Mouse (Mus musculus): ENCODE results near the gene C87436.
A peak's percentile ranks its signal among the peaks of the same experiment; 100 is the strongest.

Gene C87436

GRCm38 (mm10) chr6:86438272-86439118 is at the start of gene C87436:
TSS of gene C87436 (plus strand) at chr6:86438374.
- Histone ChIP-seq H3K27me3 (ENCODE audit: insufficient read depth, low read length) (no peaks in the 10 kb centered on the region), H3K9me3 (ENCODE audit: low read length) (no peaks in the 10 kb centered on the region), H3K36me3 (ENCODE audit: insufficient read depth, low read length) (peaks cover 63% of the 10 kb centered on the region), H3K4me1 (replicated peaks; ENCODE audit: low read depth, low read length) (peaks cover 18% of the 10 kb centered on the region), H3K4me3 (replicated peaks; ENCODE audit: low read length) (peak within 1 kb of the TSS; percentile 98)
- no peak for TF ChIP-seq POU5F1 (IDR thresholded peaks at IDR 0.05; ENCODE audit: borderline replicate concordance, low read length)
- TF ChIP-seq NANOG (IDR thresholded peaks at IDR 0.05; ENCODE audit: borderline replicate concordance, low read length), result no peak
- TF ChIP-seq CTCF (conservative IDR thresholded peaks at IDR 0.05; ENCODE audit: low read length), result peak; percentile 37

DNA sequence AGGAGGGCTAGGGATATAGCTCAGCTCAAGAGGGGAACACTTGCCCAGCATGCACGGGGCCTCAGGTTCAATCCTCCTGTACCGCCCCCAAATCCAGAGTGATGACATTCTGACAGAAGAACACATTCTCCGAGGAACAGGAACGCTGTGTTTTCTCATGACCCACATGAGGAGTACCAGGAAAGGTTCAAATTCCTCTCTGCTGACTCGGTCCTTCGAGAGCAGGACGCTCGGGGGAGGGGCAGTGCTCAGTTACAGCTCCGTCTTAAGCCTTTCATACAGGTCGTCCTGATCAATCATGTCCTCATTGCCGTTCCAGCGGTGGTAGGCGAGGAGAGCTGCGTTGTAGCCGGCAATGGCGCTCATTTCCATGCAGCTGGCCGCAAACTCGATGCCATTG is 49.7 kb upstream of the C87436 start:
- H3K36me3 ChIP-seq (ENCODE audit: insufficient read depth, low read length), result peaks cover 65% of the 10 kb centered on the region

GRCm38 (mm10) chr6:86391326-86391725 is 46.8 kb upstream of the C87436 start:
- peaks cover 26% of the 10 kb centered on the region for H3K4me1 ChIP-seq (replicated peaks; ENCODE audit: low read depth, low read length)
- no peaks in the 10 kb centered on the region for H3K27me3 ChIP-seq (ENCODE audit: insufficient read depth, low read length)
- TF ChIP-seq NANOG (IDR thresholded peaks at IDR 0.05; ENCODE audit: borderline replicate concordance, low read length), result no peak
- no peak for TF ChIP-seq POU5F1 (IDR thresholded peaks at IDR 0.05; ENCODE audit: borderline replicate concordance, low read length)
- TF ChIP-seq CTCF (conservative IDR thresholded peaks at IDR 0.05; ENCODE audit: low read length), result no peak
- H3K4me3 ChIP-seq (replicated peaks; ENCODE audit: low read length), result 0 out of 2 replicates have a peak overlapping the region, but pooled peaks have one; percentile 13
- H3K9me3 ChIP-seq (ENCODE audit: low read length), result no peaks in the 10 kb centered on the region
- peaks cover 74% of the 10 kb centered on the region for H3K36me3 ChIP-seq (ENCODE audit: insufficient read depth, low read length)

More for the DNA sequence above, 49.7 kb upstream of the C87436 start:
- no peaks in the 10 kb centered on the region for H3K9me3 ChIP-seq (ENCODE audit: low read length)
- no peaks in the 10 kb centered on the region for H3K27me3 ChIP-seq (ENCODE audit: insufficient read depth, low read length)
- peaks cover 13% of the 10 kb centered on the region for H3K4me1 ChIP-seq (replicated peaks; ENCODE audit: low read depth, low read length)
- no peak overlapping the region; the same call in 1 of the 2 replicates for H3K4me3 ChIP-seq (replicated peaks; ENCODE audit: low read length)
- TF ChIP-seq NANOG (IDR thresholded peaks at IDR 0.05; ENCODE audit: borderline replicate concordance, low read length) (no peak), CTCF (conservative IDR thresholded peaks at IDR 0.05; ENCODE audit: low read length) (no peak), POU5F1 (IDR thresholded peaks at IDR 0.05; ENCODE audit: borderline replicate concordance, low read length) (no peak)

DNA sequence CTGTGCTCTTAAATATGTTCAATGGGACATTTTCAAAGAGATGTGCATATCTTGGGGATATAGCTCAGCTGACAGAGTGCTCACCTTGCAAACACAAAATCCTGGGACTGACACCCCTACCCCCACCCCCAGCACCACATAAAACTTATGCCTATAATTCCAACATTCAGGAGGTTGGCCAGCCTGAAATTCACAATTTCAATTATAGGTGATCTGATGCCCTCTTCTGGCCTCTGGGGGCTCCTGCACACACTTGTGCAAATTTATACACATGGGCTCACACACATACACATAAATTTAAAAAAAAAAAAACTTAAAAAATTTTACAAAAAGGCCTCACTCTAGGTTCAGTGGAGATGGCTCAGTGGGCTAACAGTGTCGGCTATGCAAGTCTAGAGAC is 45.0 kb upstream of the C87436 start:
- Histone ChIP-seq H3K4me1 (replicated peaks; ENCODE audit: low read depth, low read length) (peaks cover 36% of the 10 kb centered on the region), H3K9me3 (ENCODE audit: low read length) (no peaks in the 10 kb centered on the region), H3K27me3 (ENCODE audit: insufficient read depth, low read length) (peaks cover 6% of the 10 kb centered on the region), H3K36me3 (ENCODE audit: insufficient read depth, low read length) (peaks cover 57% of the 10 kb centered on the region), H3K4me3 (replicated peaks; ENCODE audit: low read length) (no peak overlapping the region)
- TF ChIP-seq CTCF (conservative IDR thresholded peaks at IDR 0.05; ENCODE audit: low read length), result no peak; the same call in 1 of the 2 replicates
- no peak for TF ChIP-seq NANOG (IDR thresholded peaks at IDR 0.05; ENCODE audit: borderline replicate concordance, low read length)
- TF ChIP-seq POU5F1 (IDR thresholded peaks at IDR 0.05; ENCODE audit: borderline replicate concordance, low read length), result no peak

DNA sequence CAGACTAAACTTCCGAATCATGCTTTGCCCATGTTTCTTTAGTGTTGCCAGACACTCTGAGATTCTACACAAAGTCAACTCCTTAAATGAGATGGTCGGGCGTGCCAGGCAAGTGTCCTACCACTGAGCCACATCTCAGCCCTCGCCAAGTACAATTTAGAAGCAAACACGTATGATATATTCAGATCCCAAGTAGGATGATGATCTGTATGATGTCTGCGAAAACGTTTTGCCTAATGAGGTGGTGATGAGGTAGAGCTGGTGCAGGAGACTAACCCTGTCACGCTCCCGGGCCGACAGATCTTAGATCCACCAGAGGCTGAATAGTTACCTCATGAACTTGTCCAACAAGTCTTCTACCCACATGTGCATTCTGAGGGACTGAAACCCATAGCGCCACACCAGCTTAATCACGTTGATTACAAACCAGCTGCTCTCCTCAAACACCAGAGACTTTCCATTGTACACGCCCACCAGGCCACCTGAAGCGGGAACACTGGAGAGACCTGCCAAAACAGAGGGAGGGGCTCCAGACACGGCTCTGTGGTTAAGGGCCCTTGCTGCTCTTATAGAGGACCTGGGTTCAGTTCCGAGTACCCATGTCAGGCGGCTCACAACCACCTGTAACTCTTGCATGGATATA is 44.0 kb upstream of the C87436 start:
- Histone ChIP-seq H3K27me3 (ENCODE audit: insufficient read depth, low read length) (peaks cover 17% of the 10 kb centered on the region), H3K4me3 (replicated peaks; ENCODE audit: low read length) (no peak overlapping the region), H3K4me1 (replicated peaks; ENCODE audit: low read depth, low read length) (peaks cover 28% of the 10 kb centered on the region), H3K36me3 (ENCODE audit: insufficient read depth, low read length) (peaks cover 47% of the 10 kb centered on the region), H3K9me3 (ENCODE audit: low read length) (no peaks in the 10 kb centered on the region)
- TF ChIP-seq CTCF (conservative IDR thresholded peaks at IDR 0.05; ENCODE audit: low read length) (no peak), NANOG (IDR thresholded peaks at IDR 0.05; ENCODE audit: borderline replicate concordance, low read length) (no peak), POU5F1 (IDR thresholded peaks at IDR 0.05; ENCODE audit: borderline replicate concordance, low read length) (no peak)

- TF ChIP-seq NANOG (IDR thresholded peaks at IDR 0.05; ENCODE audit: borderline replicate concordance, low read length) (no peak), POU5F1 (IDR thresholded peaks at IDR 0.05; ENCODE audit: borderline replicate concordance, low read length) (no peak), CTCF (conservative IDR thresholded peaks at IDR 0.05; ENCODE audit: low read length) (no peak)
- Histone ChIP-seq H3K4me1 (replicated peaks; ENCODE audit: low read depth, low read length) (peaks cover 28% of the 10 kb centered on the region), H3K9me3 (ENCODE audit: low read length) (no peaks in the 10 kb centered on the region), H3K36me3 (ENCODE audit: insufficient read depth, low read length) (peaks cover 39% of the 10 kb centered on the region), H3K27me3 (ENCODE audit: insufficient read depth, low read length) (peaks cover 19% of the 10 kb centered on the region), H3K4me3 (replicated peaks; ENCODE audit: low read length) (no peak overlapping the region)
Measured at GRCm38 (mm10) chr6:86395021-86395420, 43.2 kb upstream of the C87436 start.

DNA sequence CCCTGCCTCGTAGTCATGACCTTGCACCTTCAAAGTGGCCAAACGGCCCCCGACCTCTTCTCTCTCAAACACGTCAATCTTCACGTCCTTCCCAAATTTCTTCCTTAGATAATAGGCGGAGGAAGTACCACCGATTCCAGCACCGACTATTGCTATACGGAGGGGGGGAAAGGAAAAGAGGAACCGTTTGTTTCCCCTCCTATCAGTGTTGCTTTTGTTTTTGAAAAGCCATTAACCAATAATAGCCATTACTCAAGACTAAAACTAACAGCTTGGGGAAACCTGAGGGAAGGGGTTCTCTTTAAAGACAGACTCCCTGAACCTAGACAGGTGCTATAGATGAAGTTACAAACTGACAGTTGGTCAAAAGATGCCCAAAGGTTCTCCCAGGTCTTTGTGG is 42.2 kb upstream of the C87436 start:
- Histone ChIP-seq H3K9me3 (ENCODE audit: low read length) (no peaks in the 10 kb centered on the region), H3K36me3 (ENCODE audit: insufficient read depth, low read length) (peaks cover 30% of the 10 kb centered on the region)

GRCm38 (mm10) chr6:86396581-86397256 is 41.5 kb upstream of the C87436 start, which contains the start of gene Pcyox1:
TSS of gene Pcyox1 (minus strand) at chr6:86397154.
- Histone ChIP-seq H3K27me3 (ENCODE audit: insufficient read depth, low read length) (peaks cover 22% of the 10 kb centered on the region), H3K4me1 (replicated peaks; ENCODE audit: low read depth, low read length) (peaks cover 32% of the 10 kb centered on the region), H3K36me3 (ENCODE audit: insufficient read depth, low read length) (peaks cover 22% of the 10 kb centered on the region), H3K4me3 (replicated peaks; ENCODE audit: low read length) (peak within 1 kb of the TSS; percentile 99), H3K9me3 (ENCODE audit: low read length) (no peaks in the 10 kb centered on the region)
- TF ChIP-seq POU5F1 (IDR thresholded peaks at IDR 0.05; ENCODE audit: borderline replicate concordance, low read length) (no peak), NANOG (IDR thresholded peaks at IDR 0.05; ENCODE audit: borderline replicate concordance, low read length) (no peak), CTCF (conservative IDR thresholded peaks at IDR 0.05; ENCODE audit: low read length) (no peak)

More for the DNA sequence above, 42.2 kb upstream of the C87436 start:
- Histone ChIP-seq H3K4me3 (replicated peaks; ENCODE audit: low read length) (peak overlapping the region; percentile 99), H3K4me1 (replicated peaks; ENCODE audit: low read depth, low read length) (peaks cover 31% of the 10 kb centered on the region), H3K27me3 (ENCODE audit: insufficient read depth, low read length) (peaks cover 22% of the 10 kb centered on the region)
- TF ChIP-seq NANOG (IDR thresholded peaks at IDR 0.05; ENCODE audit: borderline replicate concordance, low read length), result no peak
